Mouse (Mus musculus) liver, embryonic 14.5 days (tissue): ENCODE data around the gene Bpnt1. TPM values are rescaled to one million over a fixed set of nuclear protein-coding genes. Genes with fewer than 3 reads are reported as not detected.

Experiments used
- ATAC-seq: fragments of 200-750 bp; cut with Nextera tagmentation; 2 replicates; pipeline ENCODE4 v1.8.0; 2017; ENCODE audit warnings: moderate number of reproducible peaks, mild to moderate bottlenecking, moderate library complexity; ENCODE audit not compliant: insufficient read depth
- DNase-seq, 3 experiments: peaks; one replicate each; pipeline ENCODE4 v3.0.0-alpha.2; 2012 to 2013; ENCODE audit warnings: low read depth in 3 of 3, low spot score in 3 of 3
- H3K27ac ChIP-seq: fragments of 300-500 bp; sonication (generic); 2 replicates; pipeline ENCODE4 v1.5.1; 2014; ENCODE audit warnings: moderate library complexity, mild to moderate bottlenecking, control low read depth, inconsistent platforms
- H3K27me3 ChIP-seq: fragments of 300-500 bp; sonication (generic); 2 replicates; pipeline ENCODE4 v1.6.1; 2014; ENCODE audit warnings: mild to moderate bottlenecking, low read length, moderate library complexity; ENCODE audit not compliant: control insufficient read depth, insufficient read depth
- H3K36me3 ChIP-seq: fragments of 300-500 bp; sonication (generic); replicated peaks from 2 replicates; pipeline ENCODE4 v1.6.1; 2014; ENCODE audit warnings: low read depth; ENCODE audit not compliant: control insufficient read depth, insufficient read depth
- H3K4me1 ChIP-seq, 2 experiments: fragments of 200-500 bp in 1 of 2; fragments of 300-500 bp in 1 of 2; sonication (generic) in 1 of 2; replicated peaks; 2 replicates each; pipeline ENCODE4 v1.6.1; 2012 to 2014; ENCODE audit warnings: antibody characterized with exemption in 1 of 2, inconsistent platforms in 1 of 2, low read length in 1 of 2; ENCODE audit not compliant: control insufficient read depth in 2 of 2, insufficient read depth in 2 of 2
- H3K4me2 ChIP-seq: fragments of 300-500 bp; sonication (generic); 2 replicates; pipeline ENCODE4 v1.6.1; 2014; ENCODE audit warnings: low read depth, mild to moderate bottlenecking, control low read depth, moderate library complexity
- H3K4me3 ChIP-seq, 2 experiments: fragments of 200-500 bp in 1 of 2; fragments of 300-500 bp in 1 of 2; sonication (generic) in 1 of 2; 2 replicates each; pipeline ENCODE4 v1.5.1; 2012 to 2014; ENCODE audit warnings: low read depth in 2 of 2, low read length in 2 of 2, mild to moderate bottlenecking in 2 of 2, control low read depth in 1 of 2, inconsistent platforms in 1 of 2, moderate library complexity in 1 of 2; ENCODE audit not compliant: insufficient read depth in 1 of 2
- H3K9ac ChIP-seq: fragments of 300-500 bp; sonication (generic); replicated peaks from 2 replicates; pipeline ENCODE4 v1.6.1; 2014; ENCODE audit warnings: mild to moderate bottlenecking, control low read depth, moderate library complexity
- H3K9me3 ChIP-seq: fragments of 300-500 bp; sonication (generic); 2 replicates; pipeline ENCODE4 v1.6.1; 2016; ENCODE audit warnings: low read length, mixed read lengths; ENCODE audit not compliant: control insufficient read depth
- CTCF ChIP-seq: IDR thresholded peaks from 2 replicates; pipeline ENCODE4 v1.5.1; 2016; ENCODE audit warnings: antibody characterized with exemption, low read depth, control low read depth
- EP300 ChIP-seq: IDR thresholded peaks from 2 replicates; pipeline ENCODE4 v1.6.1; 2016; ENCODE audit warnings: antibody characterized with exemption, low read depth
- WGBS: fragments of 180-500 bp; shearing (Covaris S2); extraction: QIAGEN DNeasy Blood & Tissue Kit; methylation state at CpG from one replicate; pipeline ENCODE4 v1.1.7; 2014; ENCODE audit not compliant: insufficient replicate concordance; 5-methylcytosine and 5-hydroxymethylcytosine counted together
- polyA plus RNA-seq, 2 experiments: library from polyadenylated mRNA; depleted of rRNA in 1 of 2; stranded (reverse) in 1 of 2; unstranded in 1 of 2; fragments of >200 nt; fragmentation: Nextera tagmentation in 1 of 2; extraction: Ambion mirVana in 1 of 2; gene quantifications; 2 replicates each; pipeline versions ENCODE4 v1.2.1 to v1.2.3; 2012 to 2014

Bpnt1 gene
- polyA plus RNA-seq, 2 experiments: 4.4 to 11.3 TPM

DNA sequence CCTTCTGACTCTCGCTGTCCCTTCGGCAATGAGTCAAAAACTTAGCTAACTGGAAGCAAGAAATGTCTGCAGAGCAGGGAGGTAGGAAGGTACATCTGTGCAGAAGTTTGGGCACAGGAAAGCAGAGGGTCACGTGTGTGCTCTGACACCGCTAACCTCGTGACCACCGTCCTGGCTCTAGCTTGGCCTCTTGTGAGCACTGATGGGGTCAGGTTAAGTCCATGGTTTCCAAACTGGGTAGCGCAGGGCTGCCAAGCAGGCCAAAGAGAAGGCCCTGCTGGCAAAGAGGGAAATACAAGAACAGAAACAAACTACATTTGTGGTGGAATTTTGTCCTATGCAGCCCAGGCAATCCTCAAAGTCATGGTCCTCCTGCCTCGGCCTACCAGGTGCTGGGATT, 33.5 kb upstream of the Bpnt1 start:
- Histone ChIP-seq H3K27ac (no peak overlapping the region), H3K9me3 (no peaks in the 10 kb centered on the region), H3K4me1 (no peaks in the 10 kb centered on the region), H3K27me3 (no peaks in the 10 kb centered on the region), H3K4me2 (no peak overlapping the region), H3K36me3 (peaks cover 8% of the 10 kb centered on the region), H3K9ac (no peak overlapping the region), H3K4me3 (no peak overlapping the region)
- DNase-seq (no peak), ATAC-seq (no peak)
- WGBS: 83% methylated on average over 8 of the region's 8 CpGs
- no peak for TF ChIP-seq CTCF
- TF ChIP-seq EP300: no peak

DNA sequence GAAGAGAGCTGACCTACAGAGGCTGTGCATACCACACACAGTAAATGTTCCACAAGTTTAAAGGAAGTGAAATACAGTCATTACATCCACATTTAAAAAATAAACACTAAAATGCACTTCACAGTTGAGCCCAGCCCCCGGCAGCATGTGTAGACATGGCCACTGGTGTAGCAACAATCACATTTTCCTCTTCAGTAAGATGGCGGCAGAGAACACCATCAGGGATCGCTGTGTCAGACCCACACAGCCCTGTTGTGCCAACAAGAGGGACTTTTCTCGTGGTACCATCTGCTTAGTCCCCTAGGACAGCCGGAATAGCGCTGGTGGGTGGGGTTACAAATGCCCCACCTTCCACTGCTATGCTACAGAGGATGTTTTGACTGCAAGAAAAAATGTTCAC, 29.1 kb upstream of the Bpnt1 start:
- Histone ChIP-seq H3K4me3 (no peak overlapping the region), H3K9ac (no peak overlapping the region), H3K4me2 (no peak overlapping the region), H3K27ac (no peak overlapping the region), H3K4me1 (no peaks in the 10 kb centered on the region), H3K9me3 (no peaks in the 10 kb centered on the region), H3K36me3 (peaks cover 3% of the 10 kb centered on the region), H3K27me3 (no peaks in the 10 kb centered on the region)
- TF ChIP-seq EP300 (no peak), CTCF (no peak)
- ATAC-seq: no peak
- WGBS: 85% methylated on average over 6 of the region's 6 CpGs
- DNase-seq: no peak

DNA sequence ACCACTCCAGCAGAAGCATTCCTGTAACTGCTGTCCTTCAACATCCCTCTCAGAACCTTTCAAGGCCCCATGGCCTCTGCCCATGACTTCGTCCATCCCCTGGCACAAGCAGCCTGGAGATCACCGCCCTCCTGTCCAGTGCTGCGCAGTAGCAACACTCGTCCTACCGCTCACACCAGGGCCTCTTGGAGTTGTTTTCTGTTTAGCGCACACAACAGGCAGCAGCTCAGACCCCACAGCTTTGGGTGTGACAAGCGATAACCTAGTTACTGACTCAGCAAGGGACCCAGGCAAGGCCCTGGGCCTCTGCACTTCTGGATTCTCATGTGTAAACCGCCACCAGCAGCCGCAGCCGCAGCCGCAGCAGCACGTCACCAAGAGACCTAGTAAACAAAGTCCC, 25.1 kb upstream of the Bpnt1 start:
- Histone ChIP-seq H3K4me2 (no peak overlapping the region), H3K27me3 (no peaks in the 10 kb centered on the region), H3K9ac (no peak overlapping the region), H3K36me3 (peaks cover 3% of the 10 kb centered on the region), H3K4me3 (no peak overlapping the region), H3K4me1 (no peaks in the 10 kb centered on the region), H3K27ac (no peak overlapping the region), H3K9me3 (no peaks in the 10 kb centered on the region)
- DNase-seq (no peak), ATAC-seq (no peak)
- TF ChIP-seq EP300: no peak
- TF ChIP-seq CTCF: no peak
- WGBS: 88% methylated on average over 12 of the region's 12 CpGs

DNA sequence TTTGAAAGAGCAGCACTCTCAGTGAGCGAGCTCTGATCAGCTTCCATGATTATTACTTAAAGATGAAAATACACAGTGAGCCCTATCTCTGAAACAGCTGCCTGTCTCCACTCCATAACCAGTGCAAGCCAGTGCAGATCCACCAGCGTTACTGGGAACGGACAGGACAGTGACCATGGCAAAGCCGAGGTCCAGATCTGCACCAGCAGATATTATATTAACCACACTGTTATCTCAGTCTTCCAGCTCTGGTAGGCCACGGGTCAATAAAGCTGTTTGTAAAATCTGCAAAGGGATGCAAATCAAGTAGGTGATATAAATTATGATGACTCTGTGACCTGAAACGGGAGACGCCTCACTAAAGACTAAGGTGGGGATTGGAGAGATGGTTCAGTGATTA, 24.3 kb upstream of the Bpnt1 start:
- 50% methylated on average over 7 of the region's 7 CpGs for WGBS
- ATAC-seq: no peak

DNA sequence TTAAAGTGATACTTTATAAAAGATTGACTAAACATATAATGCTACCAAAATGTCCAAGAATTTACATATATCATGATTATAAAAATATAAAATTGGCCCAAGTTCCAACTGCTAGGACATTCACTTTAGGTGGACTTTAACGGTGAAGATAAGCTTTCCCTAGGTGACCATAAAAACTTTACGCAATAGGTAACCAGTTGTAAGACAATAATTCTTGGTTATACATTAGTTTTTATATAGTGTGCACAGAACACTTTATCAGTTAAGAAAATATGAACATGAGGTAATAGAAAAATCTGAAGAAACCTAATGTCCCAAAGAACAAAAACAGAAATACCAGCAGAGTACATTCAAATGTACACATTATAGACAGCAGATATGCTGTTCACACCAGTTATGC, 23.6 kb upstream of the Bpnt1 start:
- no peaks in the 10 kb centered on the region for H3K27me3 ChIP-seq
- H3K4me2 ChIP-seq: no peak overlapping the region
- no peak for TF ChIP-seq EP300
- TF ChIP-seq CTCF: no peak
- no peaks in the 10 kb centered on the region; the same call in 1 of the 2 replicates for H3K36me3 ChIP-seq
- H3K27ac ChIP-seq: no peak overlapping the region
- no peaks in the 10 kb centered on the region for H3K4me1 ChIP-seq
- no peak for DNase-seq
- WGBS: 90% methylated on average over 2 of the region's 2 CpGs
- no peak overlapping the region for H3K9ac ChIP-seq
- ATAC-seq: no peak
- no peaks in the 10 kb centered on the region for H3K9me3 ChIP-seq
- H3K4me3 ChIP-seq: no peak overlapping the region

More for the DNA sequence above, 24.3 kb upstream of the Bpnt1 start:
- Histone ChIP-seq H3K36me3 (peaks cover 3% of the 10 kb centered on the region), H3K27me3 (no peaks in the 10 kb centered on the region), H3K4me3 (no peak overlapping the region), H3K27ac (no peak overlapping the region), H3K9me3 (no peaks in the 10 kb centered on the region), H3K9ac (no peak overlapping the region), H3K4me1 (no peaks in the 10 kb centered on the region), H3K4me2 (no peak overlapping the region)
- TF ChIP-seq EP300: no peak
- TF ChIP-seq CTCF: no peak
- no peak for DNase-seq
